Mouse (Mus musculus) myocyte (in vitro differentiated cells): Measurements from ENCODE around the gene Gtf2h2. TPM values are rescaled to one million over a fixed set of nuclear protein-coding genes. Genes with fewer than 3 reads are reported as not detected.
A peak's percentile ranks its signal among the peaks of the same experiment; 100 is the strongest.
"Not testable (repeated sequence)": the region's sequence is repeated elsewhere in the genome, so short reads cannot be mapped to it uniquely, and the experiment has no call there.

ENCODE experiments used
- H3K27me3 ChIP-seq: one replicate; pipeline ENCODE4 v1.6.1; 2011; ENCODE audit not compliant: control insufficient read depth, insufficient read depth, insufficient read length
- H3K36me3 ChIP-seq: one replicate; pipeline ENCODE4 v1.6.1; 2011; ENCODE audit not compliant: control insufficient read depth, insufficient read depth
- H3K4me2 ChIP-seq: one replicate; pipeline ENCODE4 v1.6.1; 2011; ENCODE audit warnings: low read depth, control low read depth
- H3K4me3 ChIP-seq: one replicate; pipeline ENCODE4 v1.5.1; 2011; ENCODE audit warnings: mild to moderate bottlenecking, control low read depth, moderate library complexity
- H3K79me2 ChIP-seq: one replicate; pipeline ENCODE4 v1.6.1; 2011; ENCODE audit not compliant: control insufficient read depth, insufficient read depth
- H3ac ChIP-seq: one replicate; pipeline ENCODE4 v1.6.1; 2011; ENCODE audit not compliant: control insufficient read depth, insufficient read length
- CEBPB ChIP-seq: IDR thresholded peaks from 2 replicates; pipeline ENCODE4 v1.6.1; 2011; ENCODE audit warnings: mild to moderate bottlenecking, moderate library complexity; ENCODE audit not compliant: poor library complexity, insufficient read depth, severe bottlenecking
- E2F4 ChIP-seq: IDR thresholded peaks from one replicate; pipeline ENCODE4 v1.6.1; 2011; ENCODE audit warnings: mild to moderate bottlenecking, control low read depth, moderate library complexity; ENCODE audit not compliant: insufficient read depth
- MAX ChIP-seq: IDR thresholded peaks from one replicate; pipeline ENCODE4 v1.6.1; 2011; ENCODE audit warnings: low read depth, mild to moderate bottlenecking, control low read depth
- MYOD1 ChIP-seq, 3 experiments: IDR thresholded peaks; one replicate each; pipeline ENCODE4 v1.6.1; 2011; ENCODE audit warnings: control low read depth in 2 of 3, low read depth in 2 of 3, mild to moderate bottlenecking in 2 of 3, moderate library complexity in 1 of 3; ENCODE audit not compliant: insufficient read length in 2 of 3, control insufficient read depth in 1 of 3
- MYOG ChIP-seq, 3 experiments: IDR thresholded peaks; one replicate each; pipeline ENCODE4 v1.6.1; 2011; ENCODE audit warnings: control low read depth in 2 of 3, low read depth in 2 of 3, mild to moderate bottlenecking in 2 of 3; ENCODE audit not compliant: insufficient read length in 2 of 3, control insufficient read depth in 1 of 3, insufficient read depth in 1 of 3
- POLR2A ChIP-seq: IDR thresholded peaks from one replicate; pipeline ENCODE4 v1.6.1; 2011; ENCODE audit warnings: low read depth, mild to moderate bottlenecking, control low read depth, moderate library complexity; ENCODE audit not compliant: insufficient read length
- POLR2AphosphoS2 ChIP-seq: IDR thresholded peaks from one replicate; pipeline ENCODE4 v1.6.1; 2011; ENCODE audit warnings: low read depth, control low read depth; ENCODE audit not compliant: insufficient read length
- REST ChIP-seq: IDR thresholded peaks from one replicate; pipeline ENCODE4 v1.6.1; 2011; ENCODE audit warnings: mild to moderate bottlenecking, control low read depth, moderate library complexity; ENCODE audit not compliant: insufficient read depth, insufficient read length
- SRF ChIP-seq: IDR thresholded peaks from one replicate; pipeline ENCODE4 v1.6.1; 2011; ENCODE audit warnings: low read depth; ENCODE audit not compliant: control insufficient read depth, insufficient read length
- TCF12 ChIP-seq: IDR thresholded peaks from one replicate; pipeline ENCODE4 v1.6.1; 2011; ENCODE audit warnings: mild to moderate bottlenecking, control low read depth; ENCODE audit not compliant: poor library complexity, insufficient read depth, severe bottlenecking
- TCF3 ChIP-seq: IDR thresholded peaks from one replicate; pipeline ENCODE4 v1.6.1; 2011; ENCODE audit warnings: low read depth, control low read depth; ENCODE audit not compliant: insufficient read length
- USF1 ChIP-seq: IDR thresholded peaks from one replicate; pipeline ENCODE4 v1.6.1; 2011; ENCODE audit warnings: low read depth, mild to moderate bottlenecking, control low read depth, moderate library complexity
- polyA plus RNA-seq: library from polyadenylated mRNA; unstranded; fragments of >200 nt; fragmentation: generic; extraction: Trizol; gene quantifications from one replicate; pipeline ENCODE4 v1.2.1, GENCODE M21; 2012; ENCODE audit warnings: missing spikeins

Gene Gtf2h2
- polyA plus RNA-seq, 1 experiment: 13.1 TPM

- no peaks in the 10 kb centered on the region for H3K79me2 ChIP-seq
- no peak overlapping the region for H3K4me2 ChIP-seq
- H3K4me3 ChIP-seq: no peak overlapping the region
- H3ac ChIP-seq: no peak overlapping the region
- TF ChIP-seq TCF12 (no peak), MYOD1 (IDR thresholded peaks at IDR 0.05; ENCODE audit: control insufficient read depth in 1 of 3, insufficient read length in 2 of 3, low read depth in 2 of 3) (no peak), TCF3 (no peak), E2F4 (no peak), USF1 (no peak), MAX (no peak), MYOG (IDR thresholded peaks at IDR 0.05; ENCODE audit: control insufficient read depth in 1 of 3, insufficient read depth in 1 of 3, insufficient read length in 2 of 3, low read depth in 2 of 3) (no peak), REST (no peak), SRF (no peak), CEBPB (no peak), POLR2AphosphoS2 (no peak), POLR2A (no peak)
- H3K27me3 ChIP-seq: no peaks in the 10 kb centered on the region
- H3K36me3 ChIP-seq: no peaks in the 10 kb centered on the region
Measured at GRCm38 (mm10) chr13:100511146-100511859, 18.9 kb upstream of the Gtf2h2 start.

GRCm38 (mm10) chr13:100499625-100500024, 7.2 kb upstream of the Gtf2h2 start:
- not testable (repeated sequence) for H3K4me2 ChIP-seq, H3K79me2 ChIP-seq, H3K4me3 ChIP-seq, H3K36me3 ChIP-seq, H3ac ChIP-seq, H3K27me3 ChIP-seq

DNA sequence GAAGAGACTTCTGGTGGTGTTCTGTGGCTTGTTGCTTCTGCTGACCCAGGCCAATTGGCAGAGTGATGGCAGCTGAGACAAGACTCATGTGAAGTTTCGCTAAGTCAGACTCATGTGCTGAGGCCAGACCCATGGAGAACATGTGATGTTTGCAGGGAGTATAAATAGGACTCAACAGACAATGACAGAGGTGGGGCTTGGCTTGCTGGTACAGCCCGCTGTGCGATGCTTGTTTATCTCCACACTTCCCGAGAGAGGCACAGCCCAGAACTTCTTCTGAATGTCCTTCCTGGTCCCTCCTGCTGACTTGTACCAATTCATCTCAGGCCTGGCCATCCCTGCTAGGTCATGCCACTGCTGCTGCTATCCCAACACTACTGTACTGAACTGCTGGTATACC, 3.0 kb upstream of the Gtf2h2 start:
- Histone ChIP-seq H3K4me3 (no peak overlapping the region), H3ac (no peak overlapping the region), H3K27me3 (no peaks in the 10 kb centered on the region), H3K36me3 (no peaks in the 10 kb centered on the region), H3K4me2 (no peak overlapping the region), H3K79me2 (peaks cover 16% of the 10 kb centered on the region)
- TF ChIP-seq MAX (no peak), SRF (no peak), CEBPB (no peak), USF1 (no peak), POLR2AphosphoS2 (no peak)

DNA sequence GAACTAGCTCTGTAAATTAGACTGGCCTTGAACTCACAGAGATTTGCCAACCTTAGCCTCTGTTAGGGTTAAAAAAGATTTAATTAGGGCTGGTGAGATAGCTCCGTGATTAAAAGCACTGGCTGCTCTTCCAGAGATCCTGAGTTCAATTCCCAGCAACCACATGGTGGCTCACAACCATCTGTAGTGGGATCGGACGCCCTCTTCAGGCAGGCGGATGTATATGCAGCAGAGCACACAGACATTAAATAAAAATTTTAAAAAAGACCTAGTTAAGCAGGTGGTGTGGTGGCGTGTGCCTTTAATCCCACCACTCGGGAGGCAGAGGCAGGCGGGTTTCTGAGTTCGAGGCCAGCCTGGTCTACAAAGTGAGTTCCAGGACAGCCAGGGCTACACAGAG, 2.0 kb upstream of the Gtf2h2 start:
- not testable (repeated sequence) for H3K4me2 ChIP-seq, H3ac ChIP-seq

GRCm38 (mm10) chr13:100493313-100493712, 934 bp upstream of the Gtf2h2 start:
- no peak for TF ChIP-seq REST
- no peak for TF ChIP-seq CEBPB
- no peak for TF ChIP-seq MYOG (IDR thresholded peaks at IDR 0.05; ENCODE audit: control insufficient read depth in 1 of 3, insufficient read depth in 1 of 3, insufficient read length in 2 of 3, low read depth in 2 of 3)
- H3K79me2 ChIP-seq: peaks cover 16% of the 10 kb centered on the region
- peaks cover 13% of the 10 kb centered on the region for H3K36me3 ChIP-seq
- H3K27me3 ChIP-seq: no peaks in the 10 kb centered on the region
- H3K4me2 ChIP-seq: no peak overlapping the region
- H3K4me3 ChIP-seq: peak overlapping the region; percentile 83
- H3ac ChIP-seq: no peak overlapping the region

More for the DNA sequence above, 2.0 kb upstream of the Gtf2h2 start:
- not testable (repeated sequence) for H3K27me3 ChIP-seq, H3K36me3 ChIP-seq, H3K4me3 ChIP-seq
- peaks cover 16% of the 10 kb centered on the region for H3K79me2 ChIP-seq

GRCm38 (mm10) chr13:100491623-100492022, 756 bp downstream of the Gtf2h2 start:
- Histone ChIP-seq H3K27me3 (no peaks in the 10 kb centered on the region), H3K4me2 (peak overlapping the region; percentile 84), H3K4me3 (peak overlapping the region; percentile 83), H3K79me2 (peaks cover 16% of the 10 kb centered on the region), H3ac (peak overlapping the region; percentile 67), H3K36me3 (peaks cover 21% of the 10 kb centered on the region)
- TF ChIP-seq TCF3 (no peak), MYOG (IDR thresholded peaks at IDR 0.05; ENCODE audit: control insufficient read depth in 1 of 3, insufficient read depth in 1 of 3, insufficient read length in 2 of 3, low read depth in 2 of 3) (no peak), REST (no peak), USF1 (no peak), POLR2AphosphoS2 (no peak), MAX (no peak), E2F4 (no peak), MYOD1 (IDR thresholded peaks at IDR 0.05; ENCODE audit: control insufficient read depth in 1 of 3, insufficient read length in 2 of 3, low read depth in 2 of 3) (no peak), CEBPB (no peak), POLR2A (no peak)
